Mouse (Mus musculus) hindbrain, embryonic 13.5 days (tissue): ENCODE measurements around the gene H2afx. TPM values are rescaled to one million over a fixed set of nuclear protein-coding genes. Genes with fewer than 3 reads are reported as not detected.

Experiments
- ATAC-seq: fragments of 200-750 bp; cut with Nextera tagmentation; 2 replicates; pipeline ENCODE4 v1.8.0; 2017; ENCODE audit warnings: moderate TSS enrichment; ENCODE audit not compliant: low FRiP score
- H3K27ac ChIP-seq: fragments of 300-500 bp; sonication (generic); 2 replicates; pipeline ENCODE4 v1.5.1; 2015; ENCODE audit warnings: inconsistent platforms, mild to moderate bottlenecking, moderate library complexity
- H3K27me3 ChIP-seq: fragments of 300-500 bp; sonication (generic); 2 replicates; pipeline ENCODE4 v1.6.1; 2015; ENCODE audit warnings: mild to moderate bottlenecking, inconsistent platforms
- H3K36me3 ChIP-seq: fragments of 300-500 bp; sonication (generic); 2 replicates; pipeline ENCODE4 v1.6.1; 2015; ENCODE audit warnings: mild to moderate bottlenecking, inconsistent platforms
- H3K4me1 ChIP-seq: fragments of 300-500 bp; sonication (generic); replicated peaks from 2 replicates; pipeline ENCODE4 v1.6.1; 2015; ENCODE audit warnings: inconsistent platforms
- H3K4me2 ChIP-seq: fragments of 300-500 bp; sonication (generic); 2 replicates; pipeline ENCODE4 v1.6.1; 2015; ENCODE audit warnings: inconsistent platforms, mild to moderate bottlenecking, moderate library complexity
- H3K4me3 ChIP-seq: fragments of 300-500 bp; sonication (generic); 2 replicates; pipeline ENCODE4 v1.5.1; 2015; ENCODE audit warnings: mild to moderate bottlenecking, inconsistent platforms
- H3K9ac ChIP-seq: fragments of 300-500 bp; sonication (generic); 2 replicates; pipeline ENCODE4 v1.6.1; 2015; ENCODE audit warnings: mild to moderate bottlenecking, inconsistent platforms
- H3K9me3 ChIP-seq: fragments of 300-500 bp; sonication (generic); 2 replicates; pipeline ENCODE4 v1.6.1; 2016; ENCODE audit warnings: inconsistent platforms
- WGBS: fragments of 180-500 bp; shearing (Covaris S2); methylation state at CpG from one replicate; pipeline ENCODE4 v1.1.7; 2015; 5-methylcytosine and 5-hydroxymethylcytosine counted together
- polyA plus RNA-seq: library from polyadenylated mRNA; unstranded; fragments of >200 nt; fragmentation: Nextera tagmentation; extraction: Ambion mirVana; gene quantifications from 2 replicates; pipeline ENCODE4 v1.2.1, GENCODE M21; 2015

Gene H2afx
- polyA plus RNA-seq, 1 experiment from 2014 or later, result 145 TPM

DNA sequence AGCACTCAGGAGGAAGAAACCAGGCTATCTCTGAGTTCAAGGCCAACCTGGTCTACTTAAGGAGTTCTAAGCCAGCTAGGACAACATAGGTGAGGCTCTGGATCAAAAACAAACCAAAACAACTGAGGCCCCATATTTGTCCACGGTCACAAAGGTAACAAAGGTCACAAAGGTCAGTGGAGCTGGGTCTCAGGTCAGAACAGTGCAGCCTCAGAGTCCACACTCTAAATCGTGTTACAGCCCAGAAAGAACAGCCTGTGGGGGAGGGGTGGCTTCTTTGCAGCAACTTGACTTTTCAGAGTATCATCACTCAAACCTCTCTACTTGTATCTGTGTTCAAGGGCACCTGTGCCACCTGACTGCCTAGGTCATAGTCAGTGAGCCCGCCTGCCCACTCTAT lies 24.7 kb upstream of the H2afx start:
- H3K27ac ChIP-seq, result no peak overlapping the region
- H3K4me3 ChIP-seq, result no peak overlapping the region
- no peak overlapping the region for H3K4me2 ChIP-seq
- H3K27me3 ChIP-seq, result no peaks in the 10 kb centered on the region
- peaks cover 22% of the 10 kb centered on the region for H3K4me1 ChIP-seq
- H3K9me3 ChIP-seq, result no peaks in the 10 kb centered on the region
- no peak overlapping the region for H3K9ac ChIP-seq
- 70% methylated on average over 3 of the region's 3 CpGs for WGBS
- ATAC-seq, result no peak
- peaks cover 38% of the 10 kb centered on the region for H3K36me3 ChIP-seq

DNA sequence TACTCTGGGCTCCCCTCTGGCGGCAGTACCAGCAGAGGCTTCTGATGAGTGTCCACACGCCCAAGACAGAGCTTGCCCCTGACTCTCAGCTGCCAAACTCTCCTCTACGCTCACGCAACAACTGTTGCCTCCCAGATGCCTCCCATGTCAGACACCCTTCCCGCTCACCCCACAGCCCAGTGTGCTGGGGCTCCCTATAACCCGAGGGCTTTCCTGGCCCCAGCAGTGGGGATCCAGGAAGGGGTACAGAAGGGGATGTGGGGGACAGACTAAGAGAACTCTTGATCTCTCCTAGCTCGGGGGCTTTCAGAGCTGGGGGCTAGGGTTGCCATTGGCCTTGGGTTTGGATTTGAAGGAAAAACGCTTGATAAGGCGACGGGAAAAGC lies 23.8 kb upstream of the H2afx start:
- peaks cover 19% of the 10 kb centered on the region; the same call in 1 of the 2 replicates for H3K4me1 ChIP-seq
- H3K27ac ChIP-seq, result no peak overlapping the region
- H3K9ac ChIP-seq, result 0 out of 2 replicates have a peak overlapping the region, but pooled peaks have one; percentile 49
- no peak overlapping the region for H3K4me3 ChIP-seq
- peaks cover 48% of the 10 kb centered on the region for H3K36me3 ChIP-seq
- WGBS, result 27% methylated on average over 10 of the region's 10 CpGs
- no peaks in the 10 kb centered on the region for H3K9me3 ChIP-seq
- no peak for ATAC-seq
- no peak overlapping the region for H3K4me2 ChIP-seq
- no peaks in the 10 kb centered on the region for H3K27me3 ChIP-seq

DNA sequence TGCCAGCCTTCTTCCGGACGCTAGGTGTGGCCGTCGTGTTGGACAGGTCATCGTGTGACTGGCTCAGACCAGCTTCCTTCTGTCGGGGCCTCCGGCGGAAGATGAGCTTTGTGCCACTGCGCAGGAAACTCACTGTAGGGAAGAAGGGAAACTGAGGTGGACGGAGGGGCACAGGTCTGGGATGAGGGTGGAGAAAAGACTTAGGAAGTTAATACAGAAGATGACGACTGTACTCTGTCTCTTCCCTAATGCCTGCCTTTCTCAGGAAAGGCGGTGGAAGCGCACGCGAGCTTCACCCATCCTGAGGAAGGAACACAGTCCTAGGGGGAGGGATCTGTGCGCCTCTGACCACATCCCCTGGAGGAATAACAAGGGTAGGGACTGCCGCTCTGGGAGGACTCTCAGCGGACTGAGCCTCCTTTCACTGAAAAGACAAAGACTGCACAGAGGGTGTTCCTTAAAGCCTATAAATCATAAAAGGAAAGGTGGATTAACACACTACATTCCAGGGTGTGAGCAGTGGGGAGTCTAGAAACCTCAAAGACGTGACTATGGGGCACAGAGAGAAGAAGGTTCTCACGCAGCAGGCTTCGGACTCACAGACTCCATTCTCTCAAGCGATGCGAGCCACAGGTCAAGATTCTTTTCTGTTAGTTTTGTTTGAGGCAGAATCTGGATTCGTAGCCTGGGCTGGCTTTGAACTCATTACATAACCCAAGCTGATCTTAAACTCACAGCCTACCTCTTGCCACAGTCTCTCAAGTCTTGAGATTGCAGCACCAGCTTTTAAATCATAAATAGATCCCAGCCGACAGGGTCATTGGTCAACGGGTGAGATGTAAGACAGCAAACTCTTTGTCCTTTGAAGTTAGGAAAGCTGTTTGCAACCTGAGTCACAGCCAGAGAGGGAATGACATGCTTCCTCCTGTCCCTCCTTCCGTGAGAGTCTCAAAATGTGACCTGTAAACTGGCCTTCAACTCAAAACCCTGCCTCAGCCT lies 23.1 kb upstream of the H2afx start:
- no peak overlapping the region for H3K4me3 ChIP-seq
- 8% methylated on average over 27 of the region's 27 CpGs for WGBS
- peak overlapping the region; percentile 49; the same call in 1 of the 2 replicates for H3K9ac ChIP-seq
- no peak overlapping the region for H3K4me2 ChIP-seq
- H3K27me3 ChIP-seq, result no peaks in the 10 kb centered on the region
- H3K36me3 ChIP-seq, result peaks cover 55% of the 10 kb centered on the region
- 0 out of 2 replicates have a peak, but pooled peaks have one; percentile 12 for ATAC-seq
- no peaks in the 10 kb centered on the region for H3K9me3 ChIP-seq
- peaks cover 19% of the 10 kb centered on the region; the same call in 1 of the 2 replicates for H3K4me1 ChIP-seq
- 0 out of 2 replicates have a peak overlapping the region, but pooled peaks have one; percentile 6 for H3K27ac ChIP-seq

DNA sequence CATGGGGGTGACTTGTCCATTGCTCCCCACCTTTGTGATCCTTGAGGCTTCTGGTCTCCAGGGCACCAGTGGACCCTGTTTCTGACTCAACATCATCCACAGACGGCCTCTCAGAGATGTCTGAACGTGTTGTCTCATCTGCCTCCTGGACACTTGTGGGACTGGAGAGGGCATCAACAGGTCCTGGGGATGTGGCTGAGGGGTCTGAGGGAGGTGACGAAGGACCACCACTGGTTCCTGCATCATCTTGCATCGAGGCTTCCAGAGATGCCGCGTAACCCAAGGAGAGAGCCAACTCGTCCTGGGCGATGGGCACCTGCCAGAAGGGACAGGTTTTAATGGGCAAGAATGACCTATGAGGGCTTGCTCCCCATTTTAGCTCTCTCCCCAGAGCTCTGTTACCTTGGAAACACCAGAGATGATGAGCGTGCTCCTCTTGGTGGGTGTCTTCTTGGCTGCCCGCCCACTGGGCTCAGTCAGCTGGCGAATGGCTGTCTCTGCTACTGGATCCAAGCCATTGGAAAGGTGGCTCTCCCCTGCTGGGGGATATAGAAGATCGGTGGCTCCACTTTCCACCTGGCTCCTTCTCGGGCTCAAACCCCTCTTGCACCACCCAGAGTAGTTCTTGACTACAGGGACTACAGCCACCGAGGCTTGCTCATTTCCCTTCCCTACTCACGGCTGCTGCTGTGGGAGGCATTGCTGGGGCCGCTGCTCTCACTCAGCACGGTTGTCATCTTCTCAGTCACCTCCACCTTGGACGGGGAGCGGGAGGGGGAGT lies 20.8 kb upstream of the H2afx start:
- Histone ChIP-seq H3K27me3 (no peaks in the 10 kb centered on the region), H3K4me3 (no peak overlapping the region), H3K4me2 (no peak overlapping the region), H3K9me3 (no peaks in the 10 kb centered on the region), H3K36me3 (peaks cover 65% of the 10 kb centered on the region), H3K4me1 (peaks cover 41% of the 10 kb centered on the region), H3K9ac (no peak overlapping the region; the same call in 1 of the 2 replicates), H3K27ac (no peak overlapping the region)
- WGBS, result 72% methylated on average over 19 of the region's 19 CpGs
- ATAC-seq, result no peak

DNA sequence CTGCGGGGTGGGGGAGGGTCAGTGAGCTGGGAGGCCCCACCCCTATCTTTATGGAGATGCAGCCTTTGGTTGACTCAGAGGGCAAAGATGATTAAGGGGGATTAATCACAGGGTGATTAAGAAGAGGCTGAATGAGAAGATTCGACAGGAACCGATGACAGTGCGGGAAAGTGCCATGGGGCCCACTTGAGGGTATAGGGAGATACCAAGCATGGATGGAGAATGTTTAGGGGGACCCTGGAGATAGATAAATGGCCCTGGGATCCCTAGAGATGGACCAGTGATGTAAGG lies 20.3 kb upstream of the H2afx start:
- Histone ChIP-seq H3K4me2 (no peak overlapping the region), H3K9me3 (no peaks in the 10 kb centered on the region), H3K4me1 (peaks cover 46% of the 10 kb centered on the region), H3K4me3 (no peak overlapping the region), H3K9ac (no peak overlapping the region; the same call in 1 of the 2 replicates), H3K27me3 (no peaks in the 10 kb centered on the region), H3K27ac (no peak overlapping the region), H3K36me3 (peaks cover 65% of the 10 kb centered on the region)
- no peak for ATAC-seq
- WGBS, result 73% methylated on average over 4 of the region's 4 CpGs

DNA sequence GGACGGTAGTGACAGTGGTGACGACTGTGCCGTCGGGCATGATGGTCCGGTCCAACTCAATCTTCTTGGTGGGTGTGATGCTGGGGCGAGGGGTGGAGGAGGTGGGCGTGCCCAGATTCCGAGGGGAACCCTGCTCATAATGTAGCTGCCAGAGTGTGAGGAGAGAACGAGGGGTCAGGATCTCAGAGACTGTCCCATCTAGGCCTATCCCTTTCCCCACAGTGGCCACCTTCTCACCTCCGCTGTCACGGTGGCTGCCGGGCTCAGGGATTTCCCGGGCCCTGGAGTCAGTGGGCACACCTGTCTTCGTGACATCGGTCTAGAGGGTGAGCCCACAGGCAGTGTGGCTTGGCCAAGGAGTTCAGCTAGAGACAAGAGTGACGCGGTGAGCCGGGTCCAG lies 19.6 kb upstream of the H2afx start:
- 95% methylated on average over 18 of the region's 18 CpGs for WGBS

DNA sequence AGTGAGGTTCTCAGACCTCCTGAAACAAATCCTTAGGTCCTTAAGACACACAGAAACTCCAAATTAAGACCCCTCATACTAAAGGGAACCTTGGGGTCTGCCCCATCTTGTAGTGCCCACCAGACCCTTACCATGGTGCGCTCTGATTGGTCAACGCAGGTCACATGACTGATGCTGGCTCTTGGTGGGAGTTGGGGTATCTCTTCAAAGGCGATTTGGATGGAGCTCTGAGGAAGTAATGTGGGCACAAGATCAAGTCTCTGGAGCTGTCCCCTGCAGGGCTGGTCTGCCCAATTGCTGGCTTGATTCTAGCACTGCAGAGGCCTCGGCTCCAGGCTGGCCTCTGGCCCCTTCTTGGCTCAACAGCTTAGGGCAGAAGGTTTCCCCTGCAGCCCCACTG lies 17.0 kb upstream of the H2afx start:
- Histone ChIP-seq H3K9ac (peak overlapping the region; percentile 98; the same call in 1 of the 2 replicates), H3K4me3 (no peak overlapping the region), H3K4me2 (peak overlapping the region; percentile 94), H3K27ac (no peak overlapping the region), H3K4me1 (peaks cover 47% of the 10 kb centered on the region), H3K36me3 (peaks cover 50% of the 10 kb centered on the region), H3K9me3 (no peaks in the 10 kb centered on the region), H3K27me3 (no peaks in the 10 kb centered on the region)
- ATAC-seq, result no peak
- 73% methylated on average over 4 of the region's 4 CpGs for WGBS

More for the DNA sequence above, 19.6 kb upstream of the H2afx start:
- Histone ChIP-seq H3K27me3 (no peaks in the 10 kb centered on the region), H3K4me3 (no peak overlapping the region), H3K4me2 (no peak overlapping the region), H3K36me3 (peaks cover 65% of the 10 kb centered on the region), H3K4me1 (peaks cover 48% of the 10 kb centered on the region), H3K9ac (0 out of 2 replicates have a peak overlapping the region, but pooled peaks have one; percentile 19), H3K27ac (no peak overlapping the region), H3K9me3 (no peaks in the 10 kb centered on the region)
- ATAC-seq, result no peak

DNA sequence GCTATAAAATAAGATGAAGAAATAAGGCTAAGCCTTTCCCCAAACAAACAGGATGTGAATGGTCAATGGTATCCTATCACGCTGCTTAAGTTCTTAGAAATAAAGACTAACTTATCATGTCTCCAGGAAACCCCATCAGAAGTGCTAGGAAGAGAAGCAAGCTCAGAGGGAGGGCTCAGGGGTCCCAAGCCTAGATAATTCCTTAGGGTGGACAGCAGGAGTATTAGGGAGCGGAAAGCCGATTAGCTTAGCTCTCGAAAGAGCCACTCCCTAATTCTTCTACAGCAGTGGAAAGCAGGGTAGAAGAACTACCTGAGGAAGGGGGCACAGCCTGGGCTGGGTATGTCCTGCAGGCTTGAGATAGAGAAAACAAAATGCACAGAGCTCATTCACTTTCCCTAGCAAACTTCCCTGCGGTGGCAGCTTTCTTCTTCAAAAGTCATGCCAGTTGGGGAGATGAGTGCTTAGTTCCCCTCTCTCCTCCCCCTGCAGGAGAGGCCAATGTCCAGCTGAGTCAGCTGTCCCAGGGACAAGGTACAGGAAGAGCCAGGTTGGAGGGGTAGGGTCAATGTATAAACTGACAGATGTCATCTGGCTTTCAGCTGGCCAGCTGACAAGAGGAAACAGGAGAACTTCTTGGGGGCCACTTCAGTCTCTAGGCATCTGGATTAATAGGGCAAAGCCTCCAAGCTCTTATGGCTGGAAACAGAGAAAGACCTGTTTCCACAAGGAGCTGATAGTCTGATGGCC lies 16.2 kb upstream of the H2afx start:
- Histone ChIP-seq H3K9ac (peak overlapping the region; percentile 98), H3K4me3 (peak overlapping the region; percentile 97), H3K4me2 (peak overlapping the region; percentile 94), H3K9me3 (no peaks in the 10 kb centered on the region), H3K27ac (no peak overlapping the region), H3K36me3 (peaks cover 42% of the 10 kb centered on the region), H3K4me1 (peaks cover 47% of the 10 kb centered on the region), H3K27me3 (no peaks in the 10 kb centered on the region)
- ATAC-seq, result no peak
- 74% methylated on average over 5 of the region's 5 CpGs for WGBS

DNA sequence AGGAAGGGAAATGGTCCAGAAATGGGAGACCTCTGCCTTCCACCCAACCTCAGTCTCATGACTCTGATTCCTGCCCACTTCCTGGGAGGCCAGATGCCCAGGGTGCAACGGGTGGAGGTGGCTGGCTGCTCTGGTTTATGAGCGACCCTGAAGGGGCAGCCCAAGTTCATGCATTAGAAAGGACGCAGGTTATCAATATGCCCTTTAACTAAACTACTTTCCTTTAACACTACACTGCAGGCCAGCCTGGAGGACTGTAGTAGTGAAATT lies 15.7 kb upstream of the H2afx start:
- Histone ChIP-seq H3K4me2 (peak overlapping the region; percentile 94), H3K27me3 (no peaks in the 10 kb centered on the region), H3K4me3 (peak overlapping the region; percentile 97), H3K4me1 (peaks cover 44% of the 10 kb centered on the region), H3K9ac (peak overlapping the region; percentile 98), H3K9me3 (no peaks in the 10 kb centered on the region), H3K27ac (no peak overlapping the region), H3K36me3 (peaks cover 37% of the 10 kb centered on the region)
- 35% methylated on average over 3 of the region's 3 CpGs for WGBS
- no peak for ATAC-seq

DNA sequence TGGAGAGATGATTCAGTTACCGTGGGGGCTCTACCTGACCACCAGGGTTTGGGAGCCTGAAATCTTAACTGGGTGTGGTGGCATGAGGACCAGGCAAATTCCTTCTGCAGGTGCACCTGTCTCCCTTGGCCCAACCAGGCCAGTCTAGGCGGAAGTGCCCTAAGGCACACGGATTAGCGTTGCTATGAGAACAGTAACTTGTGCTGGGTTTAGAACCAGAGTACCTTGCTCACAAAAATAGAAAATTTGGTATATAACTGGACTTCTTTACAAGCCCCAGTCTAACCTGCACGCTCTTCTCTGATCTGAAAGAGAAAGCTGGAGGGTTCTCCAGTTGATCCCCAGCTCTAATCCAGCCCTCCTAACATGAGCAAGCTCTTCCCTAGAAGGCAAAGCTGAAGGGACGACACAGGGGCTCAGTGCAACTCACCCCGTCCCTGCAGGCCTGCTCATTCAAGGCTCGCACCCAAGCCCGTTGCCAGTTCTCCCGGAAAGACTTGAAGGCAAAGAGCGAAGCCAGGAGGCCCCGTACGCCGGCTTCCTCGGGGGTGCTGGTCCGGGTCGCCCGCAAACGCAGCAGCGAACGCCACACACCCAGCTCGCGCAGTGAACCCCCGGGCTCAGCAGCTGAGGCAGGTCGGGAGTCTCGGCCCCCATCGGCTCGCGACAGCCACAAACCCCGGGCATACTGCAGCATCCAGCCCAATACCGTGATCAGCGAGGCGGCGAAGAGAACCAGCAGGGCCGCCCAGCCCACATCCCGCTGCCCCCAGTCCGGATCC lies 15.2 kb upstream of the H2afx start:
- 3% methylated on average over 37 of the region's 37 CpGs for WGBS
- Histone ChIP-seq H3K9ac (peak overlapping the region; percentile 98), H3K4me1 (peaks cover 39% of the 10 kb centered on the region), H3K27me3 (no peaks in the 10 kb centered on the region), H3K4me2 (peak overlapping the region; percentile 94), H3K27ac (peak overlapping the region; percentile 89), H3K9me3 (no peaks in the 10 kb centered on the region), H3K36me3 (peaks cover 32% of the 10 kb centered on the region), H3K4me3 (peak overlapping the region; percentile 97)
- peak; percentile 2; the same call in 1 of the 2 replicates for ATAC-seq
